Mouse (Mus musculus): ENCODE results near the gene Cpa2. TPM values are rescaled to one million over a fixed set of nuclear protein-coding genes. Genes with fewer than 3 reads are reported as not detected.

Gene Cpa2
- total RNA-seq, 2 experiments from 2014 or later = 1.1 TPM; not detected in 1

Other genes starting within 250 kb of the Cpa2 start
- 6.4 and 7.9 TPM in 2 replicates for gene Ube2h, start 237.0 kb upstream of the Cpa2 start, total RNA-seq (2014; fragmentation: Nextera tagmentation)
- 4.4 and 6.5 TPM in 2 replicates for gene Ube2h, start 237.0 kb upstream of the Cpa2 start, total RNA-seq (2017)
- gene Zc3hc1, start 150.6 kb upstream of the Cpa2 start, total RNA-seq (2014; fragmentation: Nextera tagmentation) = 36.6 and 37.9 TPM in 2 replicates
- gene Zc3hc1, start 150.6 kb upstream of the Cpa2 start, total RNA-seq (2017) = 40.6 and 45.1 TPM in 2 replicates
- gene Klhdc10, start 139.7 kb upstream of the Cpa2 start, total RNA-seq (2014; fragmentation: Nextera tagmentation) = 30.9 and 31.9 TPM in 2 replicates
- 52.7 and 57.6 TPM in 2 replicates for gene Klhdc10, start 139.7 kb upstream of the Cpa2 start, total RNA-seq (2017)
- 45.0 and 65.8 TPM in 2 replicates for gene Tmem209, start 31.8 kb upstream of the Cpa2 start, total RNA-seq (2014; fragmentation: Nextera tagmentation)
- gene Tmem209, start 31.8 kb upstream of the Cpa2 start, total RNA-seq (2017) = 34.0 and 38.2 TPM in 2 replicates
- not detected in 2 replicates for gene Ssmem1, start 31.7 kb upstream of the Cpa2 start, total RNA-seq (2014; fragmentation: Nextera tagmentation)
- gene Ssmem1, start 31.7 kb upstream of the Cpa2 start, total RNA-seq (2017) = 0.21 TPM in 1 of 2 replicates, not detected in the other
- gene Cpa4, start 26.8 kb downstream of the Cpa2 start, total RNA-seq (2014; fragmentation: Nextera tagmentation) = not detected in 2 replicates
- not detected in 2 replicates for gene Cpa4, start 26.8 kb downstream of the Cpa2 start, total RNA-seq (2017)
- gene Cpa5, start 69.4 kb downstream of the Cpa2 start, total RNA-seq (2014; fragmentation: Nextera tagmentation) = not detected in 2 replicates
- not detected in 2 replicates for gene Cpa5, start 69.4 kb downstream of the Cpa2 start, total RNA-seq (2017)
- gene Cpa1, start 97.6 kb downstream of the Cpa2 start, total RNA-seq (2014; fragmentation: Nextera tagmentation) = not detected in 2 replicates
- gene Cpa1, start 97.6 kb downstream of the Cpa2 start, total RNA-seq (2017) = not detected in 2 replicates
- 3.4 and 3.7 TPM in 2 replicates for gene Cep41, start 152.2 kb downstream of the Cpa2 start, total RNA-seq (2014; fragmentation: Nextera tagmentation)
- 3.2 and 6.1 TPM in 2 replicates for gene Cep41, start 152.2 kb downstream of the Cpa2 start, total RNA-seq (2017)
- gene Mest, start 182.0 kb downstream of the Cpa2 start, total RNA-seq (2014; fragmentation: Nextera tagmentation) = not detected in 2 replicates
- gene Mest, start 182.0 kb downstream of the Cpa2 start, total RNA-seq (2017) = 0.09 TPM in 1 of 2 replicates, not detected in the other